Mouse (Mus musculus) embryonic fibroblast, embryonic 13.5 days (primary cell): ENCODE results near the gene Sf3a3.

Experiments
- CTCF ChIP-seq: IDR thresholded peaks from 2 replicates; pipeline ENCODE4 v1.5.1; 2011; ENCODE audit warnings: mild to moderate bottlenecking, control low read depth, low read length, moderate library complexity, borderline replicate concordance; ENCODE audit not compliant: insufficient read depth
- POLR2A ChIP-seq: IDR thresholded peaks from 2 replicates; pipeline ENCODE4 v1.6.1; 2011; ENCODE audit warnings: low read depth, mild to moderate bottlenecking, control low read depth, low read length, moderate library complexity

DNA sequence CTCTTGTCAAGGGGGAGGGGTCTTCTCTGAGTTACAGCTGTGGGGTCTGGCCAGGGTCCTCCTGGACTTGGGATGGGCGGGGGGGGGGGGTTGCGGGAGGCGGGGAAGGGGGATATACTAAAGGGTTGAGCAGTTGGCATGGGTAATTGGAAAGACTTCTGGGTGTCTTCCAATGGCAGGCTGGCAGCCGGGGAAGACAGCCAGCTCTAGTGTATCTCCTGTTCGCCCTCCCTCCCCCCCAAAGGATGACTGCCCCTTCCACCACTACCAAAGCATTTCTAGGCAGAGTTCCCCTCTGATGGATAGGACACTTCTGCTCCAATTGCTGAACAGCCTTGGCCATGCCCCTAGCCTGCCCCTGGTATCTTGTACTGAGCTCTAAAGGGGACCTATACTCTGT is 12.7 kb upstream of the Sf3a3 start:
- TF ChIP-seq CTCF (no peak), POLR2A (no peak)
